Mouse (Mus musculus): Measurements from ENCODE around the gene Zdhhc19. TPM values are rescaled to one million over a fixed set of nuclear protein-coding genes. Genes with fewer than 3 reads are reported as not detected.

Zdhhc19 gene
- polyA plus RNA-seq, 1 experiment from 2014 or later: not detected

GRCm38 (mm10) chr16:32460518-32460917 is 35.5 kb upstream of the Zdhhc19 start:
- Histone ChIP-seq H3K4me1 (ENCODE audit: control insufficient read depth, insufficient read depth, low read length) (no peaks in the 10 kb centered on the region), H3K27ac (ENCODE audit: low read depth, low read length) (no peak overlapping the region), H3K27me3 (ENCODE audit: control insufficient read depth, insufficient read depth, low read length) (no peaks in the 10 kb centered on the region), H3K9ac (replicated peaks; ENCODE audit: low read depth, low read length) (no peak overlapping the region), H3K9me3 (ENCODE audit: control insufficient read depth, low read length) (no peaks in the 10 kb centered on the region), H3K4me2 (ENCODE audit: low read depth, low read length) (no peak overlapping the region), H3K4me3 (ENCODE audit: low read depth, low read length) (no peak overlapping the region), H3K36me3 (ENCODE audit: control insufficient read depth, insufficient read depth, low read length) (peaks cover 19% of the 10 kb centered on the region)
- 58% methylated on average over 4 of the region's 4 CpGs for WGBS
- no peak for ATAC-seq (ENCODE audit: low read depth)

DNA sequence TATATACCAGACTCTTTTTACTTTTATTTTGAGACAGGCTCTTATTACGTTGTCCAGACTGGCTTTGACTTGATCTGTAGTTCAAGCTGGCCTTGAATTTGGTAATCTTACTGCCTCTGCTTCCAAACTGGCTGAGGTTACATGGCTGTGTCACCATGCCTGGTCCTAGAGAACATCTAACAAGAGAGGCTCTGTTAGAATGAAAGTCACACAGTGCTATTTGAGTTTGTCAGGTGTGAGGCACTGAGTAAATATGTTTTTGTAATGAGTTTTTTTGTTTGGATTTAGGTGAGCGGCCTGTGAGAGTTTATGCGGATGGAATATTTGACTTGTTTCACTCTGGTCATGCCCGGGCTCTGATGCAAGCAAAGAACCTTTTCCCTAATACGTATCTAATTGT is 34.4 kb upstream of the Zdhhc19 start:
- Histone ChIP-seq H3K9me3 (ENCODE audit: control insufficient read depth, low read length) (no peaks in the 10 kb centered on the region), H3K4me1 (ENCODE audit: control insufficient read depth, insufficient read depth, low read length) (no peaks in the 10 kb centered on the region), H3K4me2 (ENCODE audit: low read depth, low read length) (no peak overlapping the region), H3K27ac (ENCODE audit: low read depth, low read length) (no peak overlapping the region), H3K4me3 (ENCODE audit: low read depth, low read length) (no peak overlapping the region), H3K36me3 (ENCODE audit: control insufficient read depth, insufficient read depth, low read length) (peaks cover 19% of the 10 kb centered on the region), H3K9ac (replicated peaks; ENCODE audit: low read depth, low read length) (no peak overlapping the region), H3K27me3 (ENCODE audit: control insufficient read depth, insufficient read depth, low read length) (no peaks in the 10 kb centered on the region)
- ATAC-seq (ENCODE audit: low read depth): no peak
- 98% methylated on average over 5 of the region's 5 CpGs for WGBS

DNA sequence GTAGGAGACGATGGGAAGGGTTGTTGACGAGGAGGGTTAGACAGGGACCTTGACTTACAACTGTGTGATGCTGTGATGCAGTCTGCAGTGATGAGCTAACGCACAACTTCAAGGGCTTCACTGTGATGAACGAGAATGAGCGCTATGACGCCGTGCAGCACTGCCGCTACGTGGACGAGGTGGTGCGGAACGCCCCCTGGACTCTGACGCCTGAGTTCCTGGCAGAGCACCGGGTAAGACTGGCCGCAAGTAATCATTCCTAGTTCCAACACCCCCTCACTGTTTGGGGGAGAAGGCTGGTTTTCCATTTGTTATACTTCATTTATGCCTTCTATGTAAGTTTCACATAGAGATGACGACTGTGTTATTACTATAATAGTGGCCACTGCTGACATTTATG is 33.1 kb upstream of the Zdhhc19 start:
- Histone ChIP-seq H3K4me3 (ENCODE audit: low read depth, low read length) (no peak overlapping the region), H3K4me1 (ENCODE audit: control insufficient read depth, insufficient read depth, low read length) (no peaks in the 10 kb centered on the region), H3K36me3 (ENCODE audit: control insufficient read depth, insufficient read depth, low read length) (peaks cover 19% of the 10 kb centered on the region), H3K4me2 (ENCODE audit: low read depth, low read length) (no peak overlapping the region), H3K27me3 (ENCODE audit: control insufficient read depth, insufficient read depth, low read length) (no peaks in the 10 kb centered on the region), H3K27ac (ENCODE audit: low read depth, low read length) (no peak overlapping the region), H3K9me3 (ENCODE audit: control insufficient read depth, low read length) (no peaks in the 10 kb centered on the region), H3K9ac (replicated peaks; ENCODE audit: low read depth, low read length) (no peak overlapping the region)
- no peak for ATAC-seq (ENCODE audit: low read depth)
- WGBS: 95% methylated on average over 16 of the region's 16 CpGs

- H3K4me1 ChIP-seq (ENCODE audit: control insufficient read depth, insufficient read depth, low read length): no peaks in the 10 kb centered on the region
- peaks cover 19% of the 10 kb centered on the region for H3K36me3 ChIP-seq (ENCODE audit: control insufficient read depth, insufficient read depth, low read length)
- H3K27ac ChIP-seq (ENCODE audit: low read depth, low read length): no peak overlapping the region
- ATAC-seq (ENCODE audit: low read depth): no peak
- 57% methylated on average over 2 of the region's 2 CpGs for WGBS
- H3K27me3 ChIP-seq (ENCODE audit: control insufficient read depth, insufficient read depth, low read length): no peaks in the 10 kb centered on the region
- H3K4me2 ChIP-seq (ENCODE audit: low read depth, low read length): no peak overlapping the region
- no peak overlapping the region for H3K9ac ChIP-seq (replicated peaks; ENCODE audit: low read depth, low read length)
- H3K9me3 ChIP-seq (ENCODE audit: control insufficient read depth, low read length): no peaks in the 10 kb centered on the region
- no peak overlapping the region for H3K4me3 ChIP-seq (ENCODE audit: low read depth, low read length)
Measured at GRCm38 (mm10) chr16:32463426-32463825, 32.6 kb upstream of the Zdhhc19 start.

DNA sequence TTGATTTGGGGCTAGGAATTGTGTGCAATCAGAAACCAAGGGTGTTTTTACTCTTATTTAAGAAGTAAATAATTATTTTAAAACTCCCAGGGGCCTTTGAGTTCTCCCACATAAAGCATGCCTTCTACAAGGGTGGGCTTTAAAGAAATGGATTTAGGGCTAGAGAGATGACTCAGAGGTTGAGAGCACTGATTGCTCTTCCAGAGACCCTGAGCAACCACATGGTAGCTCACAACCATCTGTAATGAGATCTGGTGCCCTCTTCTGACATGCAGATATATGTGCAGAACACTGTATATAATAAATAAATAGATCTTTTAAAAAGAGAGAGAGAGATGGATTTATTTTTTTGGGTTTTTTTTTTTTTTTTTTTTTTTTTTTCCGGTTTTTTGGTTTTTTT is 31.2 kb upstream of the Zdhhc19 start:
- no peaks in the 10 kb centered on the region for H3K9me3 ChIP-seq (ENCODE audit: control insufficient read depth, low read length)
- no peaks in the 10 kb centered on the region for H3K27me3 ChIP-seq (ENCODE audit: control insufficient read depth, insufficient read depth, low read length)
- peaks cover 17% of the 10 kb centered on the region for H3K36me3 ChIP-seq (ENCODE audit: control insufficient read depth, insufficient read depth, low read length)
- H3K4me3 ChIP-seq (ENCODE audit: low read depth, low read length): no peak overlapping the region
- H3K4me1 ChIP-seq (ENCODE audit: control insufficient read depth, insufficient read depth, low read length): no peaks in the 10 kb centered on the region
- no peak overlapping the region for H3K9ac ChIP-seq (replicated peaks; ENCODE audit: low read depth, low read length)
- no peak overlapping the region for H3K27ac ChIP-seq (ENCODE audit: low read depth, low read length)
- ATAC-seq (ENCODE audit: low read depth): no peak
- no peak overlapping the region for H3K4me2 ChIP-seq (ENCODE audit: low read depth, low read length)
- WGBS: 0% methylated on average over 1 of the region's 1 CpGs

- H3K27ac ChIP-seq (ENCODE audit: low read depth, low read length): no peak overlapping the region
- H3K4me2 ChIP-seq (ENCODE audit: low read depth, low read length): no peak overlapping the region
- H3K27me3 ChIP-seq (ENCODE audit: control insufficient read depth, insufficient read depth, low read length): no peaks in the 10 kb centered on the region
- H3K36me3 ChIP-seq (ENCODE audit: control insufficient read depth, insufficient read depth, low read length): peaks cover 22% of the 10 kb centered on the region
- no peak overlapping the region for H3K4me3 ChIP-seq (ENCODE audit: low read depth, low read length)
- no peak for ATAC-seq (ENCODE audit: low read depth)
- no peaks in the 10 kb centered on the region for H3K4me1 ChIP-seq (ENCODE audit: control insufficient read depth, insufficient read depth, low read length)
- no peaks in the 10 kb centered on the region for H3K9me3 ChIP-seq (ENCODE audit: control insufficient read depth, low read length)
- 84% methylated on average over 3 of the region's 3 CpGs for WGBS
- H3K9ac ChIP-seq (replicated peaks; ENCODE audit: low read depth, low read length): no peak overlapping the region
Measured at GRCm38 (mm10) chr16:32468488-32468887, 27.6 kb upstream of the Zdhhc19 start.

DNA sequence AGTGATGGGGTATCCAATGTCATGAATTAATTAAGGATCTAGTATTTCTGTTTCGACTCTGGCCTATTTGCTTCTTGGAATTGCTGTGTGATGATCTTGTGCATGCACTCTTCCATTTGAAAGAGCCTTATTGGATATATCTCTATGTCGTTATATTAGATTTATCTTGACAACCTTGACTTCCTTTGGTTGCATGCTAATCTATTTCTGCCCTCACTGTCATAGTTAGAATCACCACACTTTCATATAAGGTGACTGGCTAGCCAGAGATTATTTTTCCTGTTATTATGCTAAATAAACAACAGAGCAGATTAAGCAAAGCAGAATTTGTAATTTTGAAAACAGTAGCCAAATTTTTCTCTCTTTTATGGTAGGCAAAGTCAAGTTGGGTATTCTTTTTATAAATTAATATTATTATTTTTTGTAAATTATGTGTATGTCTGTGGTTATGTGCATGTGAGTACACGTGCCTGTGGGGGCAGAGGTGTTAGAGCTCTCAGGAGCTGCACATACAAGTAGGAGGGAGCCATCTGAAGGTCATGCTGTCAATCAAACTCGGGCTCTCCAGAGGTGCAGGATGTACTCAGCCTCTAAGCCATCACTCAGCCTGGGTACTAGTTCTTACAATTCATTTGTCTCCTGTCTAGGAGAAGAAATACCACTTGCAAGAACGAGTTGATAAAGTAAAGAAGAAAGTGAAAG is 26.5 kb upstream of the Zdhhc19 start:
- Histone ChIP-seq H3K9ac (replicated peaks; ENCODE audit: low read depth, low read length) (no peak overlapping the region), H3K9me3 (ENCODE audit: control insufficient read depth, low read length) (no peaks in the 10 kb centered on the region), H3K27ac (ENCODE audit: low read depth, low read length) (no peak overlapping the region), H3K4me1 (ENCODE audit: control insufficient read depth, insufficient read depth, low read length) (no peaks in the 10 kb centered on the region), H3K36me3 (ENCODE audit: control insufficient read depth, insufficient read depth, low read length) (peaks cover 19% of the 10 kb centered on the region), H3K27me3 (ENCODE audit: control insufficient read depth, insufficient read depth, low read length) (no peaks in the 10 kb centered on the region), H3K4me3 (ENCODE audit: low read depth, low read length) (no peak overlapping the region), H3K4me2 (ENCODE audit: low read depth, low read length) (no peak overlapping the region)
- no peak for ATAC-seq (ENCODE audit: low read depth)
- 90% methylated on average over 5 of the region's 5 CpGs for WGBS

DNA sequence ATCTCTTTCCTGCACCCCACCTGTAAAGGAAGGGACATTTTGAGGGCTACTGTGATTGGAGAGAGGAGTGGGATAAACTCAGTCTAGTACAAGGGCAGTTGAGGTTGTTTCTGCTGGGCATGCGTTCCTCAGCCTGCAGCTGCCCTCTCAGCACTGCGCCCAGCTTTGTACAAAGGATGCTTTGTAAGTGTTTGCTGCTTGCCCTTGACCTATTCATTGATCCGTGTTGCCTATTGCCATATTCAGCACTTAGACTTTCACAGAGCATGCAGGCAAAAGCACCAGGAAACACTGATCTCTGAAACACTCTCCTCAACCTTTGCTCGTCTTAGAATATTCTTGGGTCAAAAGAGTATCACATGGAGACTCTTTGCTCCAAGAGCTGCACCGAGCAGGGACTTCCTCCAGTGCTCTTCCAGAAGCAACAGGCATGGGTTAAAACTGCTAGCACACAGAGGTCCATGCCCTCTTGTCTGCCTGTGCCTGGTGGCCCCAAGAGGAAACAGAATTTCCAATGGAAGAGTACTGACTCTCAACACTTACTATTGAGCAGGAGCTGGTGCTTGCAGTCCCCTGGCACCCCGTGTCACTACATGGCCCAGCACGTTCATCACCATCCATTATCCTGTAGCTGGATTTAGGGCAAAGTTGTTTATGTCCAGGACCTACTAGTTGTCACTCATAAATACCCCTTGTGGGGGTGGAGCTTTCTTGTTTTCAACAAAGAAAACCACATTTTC is 23.6 kb upstream of the Zdhhc19 start:
- no peak overlapping the region for H3K4me2 ChIP-seq (ENCODE audit: low read depth, low read length)
- H3K36me3 ChIP-seq (ENCODE audit: control insufficient read depth, insufficient read depth, low read length): peaks cover 19% of the 10 kb centered on the region
- ATAC-seq (ENCODE audit: low read depth): no peak
- WGBS: 67% methylated on average over 7 of the region's 7 CpGs
- no peaks in the 10 kb centered on the region for H3K4me1 ChIP-seq (ENCODE audit: control insufficient read depth, insufficient read depth, low read length)
- no peaks in the 10 kb centered on the region for H3K9me3 ChIP-seq (ENCODE audit: control insufficient read depth, low read length)
- H3K27ac ChIP-seq (ENCODE audit: low read depth, low read length): no peak overlapping the region
- H3K9ac ChIP-seq (replicated peaks; ENCODE audit: low read depth, low read length): no peak overlapping the region
- H3K27me3 ChIP-seq (ENCODE audit: control insufficient read depth, insufficient read depth, low read length): no peaks in the 10 kb centered on the region
- no peak overlapping the region for H3K4me3 ChIP-seq (ENCODE audit: low read depth, low read length)

DNA sequence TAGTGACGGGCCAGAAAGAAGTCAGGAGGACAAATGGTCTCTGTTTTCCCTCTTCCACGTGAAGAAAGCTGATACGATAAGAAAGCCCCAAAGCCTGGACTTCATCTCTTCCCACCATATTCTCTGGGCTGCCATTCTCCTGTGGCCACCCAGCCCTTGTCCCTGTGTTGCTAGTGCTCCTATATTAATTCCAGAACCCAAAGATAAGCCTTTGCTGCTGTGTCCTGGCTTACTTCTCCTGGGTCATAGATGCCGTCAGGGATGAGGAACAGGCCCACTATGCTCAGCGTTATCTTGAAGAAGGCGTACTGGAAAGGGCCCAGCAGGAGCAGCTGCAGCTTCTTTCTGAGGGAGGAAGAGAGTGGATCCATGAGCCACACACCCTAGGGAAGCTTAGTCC is 18.8 kb upstream of the Zdhhc19 start:
- Histone ChIP-seq H3K4me3 (ENCODE audit: low read depth, low read length) (no peak overlapping the region), H3K4me1 (ENCODE audit: control insufficient read depth, insufficient read depth, low read length) (no peaks in the 10 kb centered on the region), H3K9me3 (ENCODE audit: control insufficient read depth, low read length) (no peaks in the 10 kb centered on the region), H3K27ac (ENCODE audit: low read depth, low read length) (no peak overlapping the region), H3K4me2 (ENCODE audit: low read depth, low read length) (no peak overlapping the region), H3K36me3 (ENCODE audit: control insufficient read depth, insufficient read depth, low read length) (peaks cover 4% of the 10 kb centered on the region; the same call in 1 of the 2 replicates), H3K9ac (replicated peaks; ENCODE audit: low read depth, low read length) (no peak overlapping the region), H3K27me3 (ENCODE audit: control insufficient read depth, insufficient read depth, low read length) (no peaks in the 10 kb centered on the region)
- WGBS: 90% methylated on average over 6 of the region's 6 CpGs
- ATAC-seq (ENCODE audit: low read depth): no peak

Data from neural tube, embryonic 14.5 days (tissue).